Mouse (Mus musculus) adrenal gland, adult 2 months (tissue): ENCODE data around the gene Rarres2. TPM values are rescaled to one million over a fixed set of nuclear protein-coding genes. Genes with fewer than 3 reads are reported as not detected.
"Not testable (repeated sequence)": the region's sequence is repeated elsewhere in the genome, so short reads cannot be mapped to it uniquely, and the experiment has no call there.

ENCODE experiments used
- DNase-seq: peaks from one replicate; pipeline ENCODE4 v3.0.0; 2021
- polyA plus RNA-seq: library from polyadenylated mRNA; depleted of rRNA; stranded (reverse); fragments of >200 nt; gene quantifications from 2 replicates; pipeline ENCODE4 v1.2.3, GENCODE M21; 2012; rRNA removed
- total RNA-seq, 2 experiments: library from RNA; stranded (reverse); gene quantifications; 2 replicates each; pipeline ENCODE4 v1.2.3; 2021

Gene Rarres2
- total and polyA plus RNA-seq, 3 experiments, result 29.3 to 101 (median 73.4) TPM

- DNase-seq, result peak; percentile 90
These were observed 30.8 kb downstream of the Rarres2 start for GRCm38 (mm10) chr6:48541560-48542450.

DNA sequence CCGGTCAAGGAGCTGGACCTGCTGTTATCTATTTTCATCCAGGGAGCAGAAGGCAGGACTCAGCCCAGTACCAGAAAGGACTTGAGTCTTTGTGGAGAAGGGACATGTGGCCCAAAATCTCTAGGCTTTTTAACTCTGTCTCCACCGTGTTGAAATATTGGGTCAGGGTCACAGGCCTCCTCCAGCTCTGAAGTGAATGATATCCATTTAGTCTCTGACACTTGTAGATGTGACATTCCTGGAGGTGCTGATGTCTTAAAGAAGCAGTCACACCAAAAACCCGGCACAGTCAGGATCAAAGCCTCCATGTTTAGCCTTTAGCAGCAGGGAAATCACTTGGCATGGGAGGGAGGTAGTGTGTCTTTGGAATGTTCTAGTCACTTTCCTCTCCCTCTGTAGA, 31.9 kb downstream of the Rarres2 start:
- no peak for DNase-seq

DNA sequence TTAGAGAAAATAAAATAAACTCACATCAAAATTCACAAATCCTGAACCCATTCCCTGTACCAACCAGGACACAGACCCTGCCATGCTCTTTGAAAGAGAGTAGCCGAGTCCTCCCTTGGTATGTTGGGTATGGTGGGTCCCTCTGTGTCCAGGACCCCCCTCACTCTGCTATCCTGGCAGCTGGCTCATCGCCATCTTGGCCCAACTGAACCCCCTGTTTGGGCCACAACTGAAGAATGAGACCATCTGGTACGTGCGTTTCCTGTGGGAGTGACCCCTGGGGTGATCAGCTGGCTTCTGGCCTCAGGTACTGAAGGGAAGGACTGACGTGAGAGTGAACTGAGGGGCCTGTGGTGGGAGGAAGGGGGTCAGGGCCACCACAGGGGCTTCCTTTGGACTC, 32.7 kb downstream of the Rarres2 start:
- no peak for DNase-seq

- peak; percentile 77 for DNase-seq
These were observed 33.5 kb downstream of the Rarres2 start for GRCm38 (mm10) chr6:48538841-48539737.

- DNase-seq, result peak; percentile 92
These were observed 35.3 kb downstream of the Rarres2 start, which contains the start of gene Atp6v0e2 for GRCm38 (mm10) chr6:48537105-48537954. Gene Atp6v0e2, plus strand, starts transcription at chr6:48537615.

GRCm38 (mm10) chr6:48536091-48536490, 36.5 kb downstream of the Rarres2 start:
- DNase-seq, result no peak

DNA sequence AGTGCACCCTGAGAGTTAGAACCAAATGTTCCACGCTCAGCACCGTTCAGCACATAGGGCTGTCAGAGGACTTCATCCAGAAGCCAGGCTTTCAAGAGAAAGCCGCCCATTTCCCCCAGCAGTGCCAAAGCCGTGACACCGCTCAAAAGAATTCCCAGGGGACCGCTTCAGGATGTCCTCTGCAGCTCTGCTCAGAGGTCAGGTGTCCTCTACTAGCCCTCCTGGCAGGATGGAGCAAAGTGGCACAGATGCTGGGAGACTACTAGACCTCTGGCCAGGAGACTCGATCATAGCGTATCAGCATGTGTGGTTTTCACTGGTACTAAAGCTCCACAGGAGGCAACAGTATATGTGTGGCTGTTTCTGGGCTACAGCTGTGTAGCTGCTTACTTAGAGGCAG, 37.7 kb downstream of the Rarres2 start:
- no peak for DNase-seq

GRCm38 (mm10) chr6:48533475-48533874, 39.1 kb downstream of the Rarres2 start:
- no peak for DNase-seq

DNA sequence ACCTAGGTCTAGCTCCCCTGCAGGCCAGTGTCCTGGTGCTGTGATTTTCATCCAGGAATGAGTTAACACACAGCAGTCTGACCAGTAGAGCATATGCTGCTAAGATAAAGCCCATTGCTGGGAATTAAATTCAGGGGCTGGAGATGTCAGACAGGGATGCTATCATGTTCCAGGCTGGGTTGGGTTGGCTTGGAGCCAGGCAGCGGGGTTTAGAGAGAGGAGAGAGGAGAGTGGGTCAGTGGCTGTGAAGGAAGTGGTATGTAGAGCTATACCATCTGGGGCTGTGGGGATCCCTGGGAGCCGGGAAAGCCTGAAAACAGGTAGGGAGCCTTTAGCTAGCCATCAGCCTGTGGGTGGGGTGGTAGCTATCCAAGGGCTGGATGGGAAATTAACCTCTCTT, 41.7 kb downstream of the Rarres2 start:
- no peak for DNase-seq

- DNase-seq, result no peak
These were observed 42.6 kb downstream of the Rarres2 start for GRCm38 (mm10) chr6:48529871-48530440.

DNA sequence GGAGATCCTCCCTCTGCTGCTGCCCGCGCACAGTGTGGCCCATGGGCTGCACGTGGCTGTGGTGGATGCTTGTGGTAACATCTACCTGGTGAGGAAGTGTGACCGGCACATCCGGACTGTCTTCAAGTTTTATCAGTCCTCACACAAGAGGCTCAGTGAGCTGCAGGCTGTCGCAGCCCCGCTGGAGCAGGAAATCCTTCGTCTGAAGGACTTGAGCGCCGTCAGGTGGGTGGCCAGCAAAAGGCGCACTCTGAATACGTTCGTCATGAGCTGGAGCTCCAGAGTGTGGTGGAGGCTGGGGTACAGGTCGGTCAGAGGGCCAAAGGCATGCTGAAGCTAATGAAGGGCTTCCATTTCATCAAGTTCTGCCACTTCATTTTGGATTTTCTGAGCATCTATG, 43.3 kb downstream of the Rarres2 start:
- no peak for DNase-seq

DNA sequence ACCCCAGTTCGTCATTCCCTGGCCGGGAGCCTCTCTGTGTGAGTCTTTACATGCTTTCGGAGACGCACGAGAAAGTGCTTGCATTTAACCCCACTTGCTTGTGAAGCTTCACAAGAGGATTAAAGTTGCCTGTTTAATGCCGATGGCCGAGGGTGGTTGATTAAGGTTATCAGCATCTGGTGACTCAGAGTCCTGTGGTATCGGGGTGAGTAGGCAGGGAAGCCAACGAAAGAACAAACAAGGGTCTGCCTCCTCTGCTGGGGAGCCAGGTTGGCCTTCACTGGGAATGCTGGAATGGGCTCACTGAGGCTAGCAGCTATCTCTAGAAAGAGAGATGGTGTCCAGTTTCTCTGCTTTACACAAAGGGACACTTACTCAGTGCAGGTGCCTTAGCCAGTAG, 44.7 kb downstream of the Rarres2 start:
- DNase-seq, result no peak

GRCm38 (mm10) chr6:48524882-48525281, 47.7 kb downstream of the Rarres2 start:
- DNase-seq, result not testable (repeated sequence)

Other genes with a start within 250 kb of the Rarres2 start
- 10 to 100 TPM; 30.9 to 31.3 TPM for gene Krba1, start 177.2 kb downstream of the Rarres2 start, total RNA-seq
- gene Krba1, start 177.2 kb downstream of the Rarres2 start, polyA plus RNA-seq, result 42.5 and 55.2 TPM in 2 replicates
- gene Zfp467, start 127.0 kb downstream of the Rarres2 start, total RNA-seq, result 10 to 100 TPM; 47.3 to 53.6 TPM
- 119 and 124 TPM in 2 replicates for gene Zfp467, start 127.0 kb downstream of the Rarres2 start, polyA plus RNA-seq
- gene Sspo, start 124.6 kb downstream of the Rarres2 start, total RNA-seq, result 1 to 10 TPM; 2.7 to 3.5 TPM
- gene Sspo, start 124.6 kb downstream of the Rarres2 start, polyA plus RNA-seq, result 8.4 and 12.3 TPM in 2 replicates
- 10 to 100 TPM; 70.7 to 78.4 TPM for gene Atp6v0e2, start 35.2 kb downstream of the Rarres2 start, total RNA-seq
- 182 and 183 TPM in 2 replicates for gene Atp6v0e2, start 35.2 kb downstream of the Rarres2 start, polyA plus RNA-seq
- gene Lrrc61, start 18.0 kb downstream of the Rarres2 start, total RNA-seq, result 10 to 100 TPM; 30.8 to 45.1 TPM
- gene Lrrc61, start 18.0 kb downstream of the Rarres2 start, polyA plus RNA-seq, result 32.4 and 33.3 TPM in 2 replicates
- not detected for gene Gm45021, start 16.8 kb upstream of the Rarres2 start, total RNA-seq
- not detected in 2 replicates for gene Gm45021, start 16.8 kb upstream of the Rarres2 start, polyA plus RNA-seq
- gene Repin1, start 21.1 kb upstream of the Rarres2 start, total RNA-seq, result 10 to 100 TPM; 55.6 to 67.5 TPM
- gene Repin1, start 21.1 kb upstream of the Rarres2 start, polyA plus RNA-seq, result 127 and 152 TPM in 2 replicates
- not detected for gene Gm44965, start 21.2 kb upstream of the Rarres2 start, total RNA-seq
- gene Gm44965, start 21.2 kb upstream of the Rarres2 start, polyA plus RNA-seq, result not detected in 2 replicates
- gene Zfp775, start 29.3 kb upstream of the Rarres2 start, total RNA-seq, result 1 to 10 TPM; 7.4 to 8.7 TPM
- 14.8 and 16.8 TPM in 2 replicates for gene Zfp775, start 29.3 kb upstream of the Rarres2 start, polyA plus RNA-seq
- gene AI854703, start 54.0 kb upstream of the Rarres2 start, total RNA-seq, result 1 to 10 TPM; 1.9 to 2.0 TPM
- gene AI854703, start 54.0 kb upstream of the Rarres2 start, polyA plus RNA-seq, result 6.0 and 7.6 TPM in 2 replicates
- gene Gimap8, start 74.4 kb upstream of the Rarres2 start, total RNA-seq, result 10 to 100 TPM in 1 of 2 experiments, 1 to 10 TPM in 1; 7.8 to 12.6 TPM
- 1.2 and 1.5 TPM in 2 replicates for gene Gimap8, start 74.4 kb upstream of the Rarres2 start, polyA plus RNA-seq
- 1 to 10 TPM; 3.6 to 5.9 TPM for gene Gimap9, start 103.3 kb upstream of the Rarres2 start, total RNA-seq
- 0.34 and 0.49 TPM in 2 replicates for gene Gimap9, start 103.3 kb upstream of the Rarres2 start, polyA plus RNA-seq
- 10 to 100 TPM; 40.3 to 50.9 TPM for gene Gimap4, start 111.8 kb upstream of the Rarres2 start, total RNA-seq
- gene Gimap4, start 111.8 kb upstream of the Rarres2 start, polyA plus RNA-seq, result 7.8 and 8.2 TPM in 2 replicates
- 10 to 100 TPM; 50.7 to 66.4 TPM for gene Gimap6, start 135.4 kb upstream of the Rarres2 start, total RNA-seq
- 4.5 and 4.9 TPM in 2 replicates for gene Gimap6, start 135.4 kb upstream of the Rarres2 start, polyA plus RNA-seq
- 10 to 100 TPM in 1 of 2 experiments, 1 to 10 TPM in 1; 6.9 to 11.5 TPM for gene Gm28053, start 145.8 kb upstream of the Rarres2 start, total RNA-seq
- not detected in 2 replicates for gene Gm28053, start 145.8 kb upstream of the Rarres2 start, polyA plus RNA-seq
- under 1 TPM; 0.37 to 0.66 TPM for gene Gimap7, start 145.8 kb upstream of the Rarres2 start, total RNA-seq
- 0.08 TPM in 1 of 2 replicates, not detected in the other for gene Gimap7, start 145.8 kb upstream of the Rarres2 start, polyA plus RNA-seq
- gene Gimap1, start 166.3 kb upstream of the Rarres2 start, total RNA-seq, result 10 to 100 TPM in 1 of 2 experiments, 1 to 10 TPM in 1; 7.9 to 12.0 TPM
- gene Gimap1, start 166.3 kb upstream of the Rarres2 start, polyA plus RNA-seq, result 6.5 and 8.2 TPM in 2 replicates
- gene Gimap5, start 173.4 kb upstream of the Rarres2 start, total RNA-seq, result 10 to 100 TPM; 10.5 to 17.1 TPM
- gene Gimap5, start 173.4 kb upstream of the Rarres2 start, polyA plus RNA-seq, result 10.9 and 14.7 TPM in 2 replicates
- 10 to 100 TPM in 1 of 2 experiments, 1 to 10 TPM in 1; 5.2 to 10.3 TPM for gene Gimap3, start 198.1 kb upstream of the Rarres2 start, total RNA-seq
- 1.5 TPM in 2 replicates for gene Gimap3, start 198.1 kb upstream of the Rarres2 start, polyA plus RNA-seq